Mouse (Mus musculus) C2C12 (cell line): ENCODE data around the gene Spindoc. TPM values are rescaled to one million over a fixed set of nuclear protein-coding genes. Genes with fewer than 3 reads are reported as not detected.

Experiments
- H3K27me3 ChIP-seq: one replicate; pipeline ENCODE4 v1.6.1; 2011; ENCODE audit not compliant: control insufficient read depth, insufficient read depth, insufficient read length
- H3K36me3 ChIP-seq: one replicate; pipeline ENCODE4 v1.6.1; 2011; ENCODE audit not compliant: control insufficient read depth, insufficient read depth
- H3K4me3 ChIP-seq: one replicate; pipeline ENCODE4 v1.5.1; 2011; ENCODE audit warnings: mild to moderate bottlenecking, control low read depth; ENCODE audit not compliant: poor library complexity, insufficient read depth, severe bottlenecking
- H3K79me2 ChIP-seq: one replicate; pipeline ENCODE4 v1.6.1; 2011; ENCODE audit not compliant: control insufficient read depth, insufficient read depth
- H3K79me3 ChIP-seq: one replicate; pipeline ENCODE4 v1.6.1; 2011; ENCODE audit warnings: low read depth, control low read depth
- H3ac ChIP-seq: one replicate; pipeline ENCODE3; 2011; ENCODE audit warnings: low read depth; ENCODE audit not compliant: control insufficient read depth, insufficient read length
- CEBPB ChIP-seq: IDR thresholded peaks from one replicate; pipeline ENCODE4 v1.6.1; 2011; ENCODE audit warnings: low read depth, mild to moderate bottlenecking, control low read depth, moderate library complexity
- CTCF ChIP-seq: IDR thresholded peaks from one replicate; pipeline ENCODE4 v1.5.1; 2011; ENCODE audit not compliant: control insufficient read depth, insufficient read depth, insufficient read length
- FOSL1 ChIP-seq: IDR thresholded peaks from one replicate; pipeline ENCODE4 v1.8.0; 2011; ENCODE audit warnings: mild to moderate bottlenecking, low read length; ENCODE audit not compliant: poor library complexity, insufficient read depth, severe bottlenecking
- MAX ChIP-seq: IDR thresholded peaks from one replicate; pipeline ENCODE4 v1.6.1; 2011; ENCODE audit warnings: mild to moderate bottlenecking, control low read depth
- MYOD1 ChIP-seq: IDR thresholded peaks from one replicate; pipeline ENCODE4 v1.6.1; 2011; ENCODE audit warnings: low read depth; ENCODE audit not compliant: control insufficient read depth, insufficient read length
- MYOG ChIP-seq: IDR thresholded peaks from one replicate; pipeline ENCODE4 v1.6.1; 2011; ENCODE audit not compliant: control insufficient read depth, insufficient read length; ENCODE audit errors: extremely low read depth
- USF1 ChIP-seq: IDR thresholded peaks from one replicate; pipeline ENCODE4 v1.6.1; 2011; ENCODE audit warnings: low read depth, mild to moderate bottlenecking, control low read depth, moderate library complexity
- polyA plus RNA-seq: library from polyadenylated mRNA; unstranded; fragments of >200 nt; fragmentation: generic; extraction: Trizol; gene quantifications from one replicate; pipeline ENCODE4 v1.2.1, GENCODE M21; 2012; ENCODE audit warnings: missing spikeins

Spindoc gene
- polyA plus RNA-seq, 1 experiment = 21.6 TPM

DNA sequence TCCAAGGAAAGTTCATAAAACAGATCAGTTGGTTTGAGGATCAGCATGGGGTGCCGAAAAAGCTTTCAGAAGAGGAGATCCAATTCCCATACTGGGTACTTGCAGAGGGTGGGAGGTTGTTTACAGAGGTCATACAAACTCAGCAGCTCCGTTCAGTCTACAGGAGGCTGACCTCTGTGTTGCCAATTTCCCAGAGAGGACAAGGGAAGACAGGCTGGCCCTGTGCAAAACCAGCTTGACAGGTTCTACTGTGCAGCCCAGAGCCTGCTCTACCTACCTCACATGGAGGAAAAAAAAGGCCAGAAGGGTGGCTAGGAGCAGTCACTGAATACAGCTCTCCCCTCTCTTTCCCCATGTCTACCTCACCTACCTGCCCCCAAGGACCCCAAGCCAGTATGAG, 48.7 kb downstream of the Spindoc start:
- H3K4me3 ChIP-seq = no peak overlapping the region
- H3K27me3 ChIP-seq = no peaks in the 10 kb centered on the region
- no peak overlapping the region for H3ac ChIP-seq
- H3K36me3 ChIP-seq = peaks cover 21% of the 10 kb centered on the region
- H3K79me2 ChIP-seq = peaks cover 100% of the 10 kb centered on the region
- TF ChIP-seq MYOG = no peak
- no peak for TF ChIP-seq MYOD1
- no peak for TF ChIP-seq USF1
- H3K79me3 ChIP-seq = peaks cover 91% of the 10 kb centered on the region

DNA sequence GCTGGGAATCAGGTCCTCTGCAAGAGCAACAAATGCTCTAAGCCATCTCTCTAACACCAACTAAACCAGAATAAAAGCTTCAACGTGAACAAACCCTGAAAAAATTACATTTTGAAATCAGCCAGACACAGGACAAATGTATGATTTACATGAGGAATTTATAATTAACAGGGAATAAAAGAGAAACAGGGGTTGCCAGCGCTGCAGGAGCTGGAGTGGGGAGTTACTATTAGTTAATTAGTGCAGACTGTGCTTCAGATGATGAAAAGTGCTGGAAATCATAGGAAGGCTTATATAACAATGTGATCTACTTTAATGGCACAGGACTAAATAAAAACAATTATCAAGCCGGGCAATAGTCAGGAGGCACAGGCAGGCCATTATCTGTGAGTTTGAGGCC, 61.4 kb downstream of the Spindoc start:
- Histone ChIP-seq H3K27me3 (no peaks in the 10 kb centered on the region), H3K36me3 (no peaks in the 10 kb centered on the region), H3K79me2 (peaks cover 100% of the 10 kb centered on the region), H3K4me3 (no peak overlapping the region), H3K79me3 (peaks cover 90% of the 10 kb centered on the region), H3ac (no peak overlapping the region)
- no peak for TF ChIP-seq USF1
- no peak for TF ChIP-seq CEBPB
- no peak for TF ChIP-seq MYOD1

DNA sequence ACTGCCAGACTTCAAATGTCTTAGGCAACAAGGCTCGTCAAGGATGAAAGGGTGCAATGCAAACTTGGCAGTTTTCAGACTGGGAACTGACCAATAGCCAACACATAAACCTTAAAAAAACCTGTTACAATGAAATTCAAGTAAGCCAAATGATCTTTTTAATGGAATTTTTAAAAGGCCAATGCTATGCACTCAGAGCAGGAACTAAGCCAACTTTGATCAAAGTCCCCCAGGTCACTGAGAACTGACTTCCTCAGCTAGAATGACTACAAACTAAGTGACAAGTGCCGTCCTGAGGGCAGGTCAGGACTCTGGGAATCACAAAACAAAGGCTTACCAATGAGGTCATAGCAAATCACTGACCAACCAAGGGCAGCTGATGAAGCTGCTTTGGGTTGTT, 62.6 kb downstream of the Spindoc start:
- Histone ChIP-seq H3K79me2 (peaks cover 100% of the 10 kb centered on the region), H3K27me3 (no peaks in the 10 kb centered on the region), H3K79me3 (peaks cover 90% of the 10 kb centered on the region), H3ac (no peak overlapping the region), H3K4me3 (no peak overlapping the region), H3K36me3 (no peaks in the 10 kb centered on the region)
- no peak for TF ChIP-seq MAX
- TF ChIP-seq CTCF = no peak
- TF ChIP-seq MYOD1 = no peak
- no peak for TF ChIP-seq USF1
- no peak for TF ChIP-seq FOSL1
- TF ChIP-seq CEBPB = no peak
- no peak for TF ChIP-seq MYOG

DNA sequence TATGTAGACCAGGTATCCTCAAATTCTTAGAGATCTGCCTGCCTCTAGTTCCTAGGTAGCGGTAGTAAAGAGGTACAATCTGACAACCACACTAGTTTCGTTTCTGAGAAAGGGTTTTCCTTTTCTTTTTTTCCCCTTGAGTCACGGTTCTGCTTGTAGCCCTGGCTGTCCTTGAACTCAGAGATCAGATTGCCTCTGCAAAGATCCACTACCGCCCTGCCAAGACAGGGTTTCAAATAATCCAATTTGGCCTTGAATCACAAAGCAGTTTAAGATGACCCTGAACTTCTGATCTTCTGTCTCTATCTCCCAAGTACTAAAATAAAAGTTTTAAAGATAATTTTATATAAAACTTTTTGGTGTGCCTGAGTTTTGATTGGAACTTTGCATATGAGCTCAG, 65.1 kb downstream of the Spindoc start:
- Histone ChIP-seq H3K79me2 (peaks cover 100% of the 10 kb centered on the region), H3K4me3 (no peak overlapping the region), H3K27me3 (no peaks in the 10 kb centered on the region), H3K36me3 (no peaks in the 10 kb centered on the region), H3ac (no peak overlapping the region), H3K79me3 (peaks cover 87% of the 10 kb centered on the region)
- TF ChIP-seq USF1 = no peak
- no peak for TF ChIP-seq FOSL1
- no peak for TF ChIP-seq CTCF
- no peak for TF ChIP-seq CEBPB
- no peak for TF ChIP-seq MAX

DNA sequence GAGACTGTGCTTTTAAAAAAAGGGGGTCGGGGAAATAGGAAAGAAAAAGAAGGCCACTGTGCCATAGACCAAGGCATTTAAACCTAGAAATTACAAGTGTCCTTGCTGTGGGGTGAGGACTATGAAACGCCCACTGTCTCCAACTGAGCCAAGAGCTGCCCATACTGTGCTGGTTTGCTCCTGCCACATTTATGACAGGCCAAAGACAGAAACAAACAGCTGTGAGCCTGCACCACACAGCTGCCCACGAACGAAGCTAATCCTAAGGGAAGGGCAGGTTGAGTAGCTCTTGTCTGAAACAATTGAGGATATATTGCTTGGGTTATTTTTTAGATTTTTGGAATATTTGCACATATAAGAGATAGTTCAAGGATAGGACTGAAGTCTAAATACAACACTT, 66.0 kb downstream of the Spindoc start:
- Histone ChIP-seq H3K4me3 (no peak overlapping the region), H3K79me3 (peaks cover 88% of the 10 kb centered on the region), H3K36me3 (no peaks in the 10 kb centered on the region), H3K27me3 (no peaks in the 10 kb centered on the region), H3ac (no peak overlapping the region), H3K79me2 (peaks cover 100% of the 10 kb centered on the region)
- TF ChIP-seq CEBPB (no peak), USF1 (no peak), MAX (no peak), MYOD1 (peak; percentile 98), FOSL1 (no peak)

DNA sequence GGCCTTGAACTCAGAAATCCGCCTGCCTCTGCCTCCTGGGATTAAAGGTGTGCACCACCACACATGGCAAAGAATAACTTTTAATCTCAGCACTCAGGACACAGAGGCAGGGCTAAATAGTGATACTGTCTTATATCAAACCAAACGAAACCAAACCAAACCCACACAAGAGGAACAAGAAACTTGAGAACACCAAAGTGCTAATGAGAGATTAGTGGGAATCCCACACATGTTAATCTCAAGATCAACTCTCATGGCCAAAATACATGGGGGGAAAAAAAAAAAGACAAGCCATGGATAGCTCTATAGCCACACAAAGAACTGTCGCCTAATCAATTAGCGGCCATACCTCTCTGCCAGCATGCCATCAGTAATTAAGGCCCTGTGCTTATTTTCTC, 67.2 kb downstream of the Spindoc start:
- no peaks in the 10 kb centered on the region for H3K36me3 ChIP-seq
- H3K79me2 ChIP-seq = peaks cover 100% of the 10 kb centered on the region
- no peak overlapping the region for H3ac ChIP-seq
- no peak overlapping the region for H3K4me3 ChIP-seq
- H3K79me3 ChIP-seq = peaks cover 88% of the 10 kb centered on the region
- no peak for TF ChIP-seq CEBPB
- no peak for TF ChIP-seq FOSL1
- no peak for TF ChIP-seq CTCF
- TF ChIP-seq MAX = no peak
- no peak for TF ChIP-seq MYOG
- TF ChIP-seq MYOD1 = no peak
- TF ChIP-seq USF1 = no peak
- H3K27me3 ChIP-seq = no peaks in the 10 kb centered on the region

DNA sequence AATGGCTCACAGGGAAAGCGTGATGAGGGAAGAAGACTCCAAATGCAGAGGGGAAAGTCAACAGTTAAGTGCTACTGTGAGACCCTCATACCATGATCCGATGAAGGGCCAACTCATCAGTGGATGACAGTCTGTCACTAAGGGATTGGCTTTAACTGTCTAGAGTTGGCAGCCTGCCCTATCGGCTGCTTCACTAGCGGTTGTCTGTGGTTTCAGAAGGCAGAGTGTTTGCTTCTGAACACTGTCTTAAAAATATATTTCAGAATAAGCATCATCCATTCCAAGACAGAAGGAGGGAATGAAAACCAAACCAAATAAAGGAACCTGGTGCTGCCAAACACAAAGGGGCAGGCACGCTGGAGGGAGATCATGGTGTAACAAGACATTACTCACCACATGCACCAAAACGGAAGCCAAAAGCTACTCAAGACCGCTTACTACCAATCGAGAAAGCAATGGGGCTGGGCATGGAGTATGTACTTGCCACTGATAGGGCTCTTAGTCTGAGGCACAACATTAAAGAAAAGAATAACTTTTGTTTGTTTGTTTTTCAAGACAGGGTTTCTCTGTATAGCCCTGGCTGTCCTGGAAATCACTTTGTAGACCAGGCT, 67.7 kb downstream of the Spindoc start:
- Histone ChIP-seq H3K4me3 (no peak overlapping the region), H3K79me3 (peaks cover 88% of the 10 kb centered on the region), H3ac (no peak overlapping the region), H3K27me3 (no peaks in the 10 kb centered on the region), H3K36me3 (no peaks in the 10 kb centered on the region), H3K79me2 (peaks cover 100% of the 10 kb centered on the region)
- TF ChIP-seq CTCF (no peak), FOSL1 (no peak), MAX (no peak), MYOG (no peak), USF1 (no peak), MYOD1 (no peak), CEBPB (no peak)
